Mouse (Mus musculus) embryonic facial prominence, embryonic 11.5 days (tissue): ENCODE measurements at regions not wholly inside any gene's neighbourhood (a gene's known extent, or its start where the extent isn't known, plus 50 kb on each side); places are given as distances from the start of the nearest gene placed in this dataset.
"Not testable (repeated sequence)": the region's sequence is repeated elsewhere in the genome, so short reads cannot be mapped to it uniquely, and the experiment has no call there.

Experiments used
- ATAC-seq: fragments of 200-750 bp; cut with Nextera tagmentation; replicated peaks from 2 replicates; pipeline ENCODE4 v1.8.0; 2017; ENCODE audit warnings: low read depth; ENCODE audit not compliant: insufficient number of reproducible peaks, low FRiP score, low TSS enrichment
- DNase-seq: peaks from one replicate; pipeline ENCODE4 v3.0.0-alpha.2; 2015; ENCODE audit warnings: low spot score
- H3K27ac ChIP-seq: fragments of 300-500 bp; sonication (generic); replicated peaks from 2 replicates; pipeline ENCODE4 v1.5.1; 2014; ENCODE audit warnings: mild to moderate bottlenecking, low read depth, low read length, control low read depth
- H3K27me3 ChIP-seq: fragments of 300-500 bp; sonication (generic); 2 replicates; pipeline ENCODE4 v1.6.1; 2014; ENCODE audit warnings: mild to moderate bottlenecking, low read length, moderate library complexity, mixed read lengths; ENCODE audit not compliant: control insufficient read depth, insufficient read depth
- H3K36me3 ChIP-seq: fragments of 300-500 bp; sonication (generic); replicated peaks from 2 replicates; pipeline ENCODE4 v1.6.1; 2014; ENCODE audit warnings: low read depth, mild to moderate bottlenecking, low read length, moderate library complexity, mixed read lengths; ENCODE audit not compliant: control insufficient read depth, insufficient read depth
- H3K4me1 ChIP-seq: fragments of 300-500 bp; sonication (generic); 2 replicates; pipeline ENCODE4 v1.6.1; 2014; ENCODE audit warnings: low read length, mixed read lengths; ENCODE audit not compliant: control insufficient read depth, insufficient read depth
- H3K4me2 ChIP-seq: fragments of 300-500 bp; sonication (generic); 2 replicates; pipeline ENCODE4 v1.6.1; 2014; ENCODE audit warnings: low read depth, mild to moderate bottlenecking, control low read depth, low read length, moderate library complexity
- H3K4me3 ChIP-seq: fragments of 300-500 bp; sonication (generic); 2 replicates; pipeline ENCODE4 v1.5.1; 2014; ENCODE audit warnings: low read depth, low read length, control low read depth
- H3K9ac ChIP-seq: fragments of 300-500 bp; sonication (generic); replicated peaks from 2 replicates; pipeline ENCODE4 v1.6.1; 2014; ENCODE audit warnings: mild to moderate bottlenecking, control low read depth, low read length
- H3K9me3 ChIP-seq: fragments of 300-500 bp; sonication (generic); replicated peaks from 2 replicates; pipeline ENCODE4 v1.6.1; 2016; ENCODE audit warnings: mild to moderate bottlenecking, low read length, inconsistent platforms, mixed read lengths; ENCODE audit not compliant: control insufficient read depth
- WGBS: fragments of 180-500 bp; shearing (Covaris S2); extraction: QIAGEN DNeasy Blood & Tissue Kit; methylation state at CpG from one replicate; pipeline ENCODE4 v1.1.7; 2014; 5-methylcytosine and 5-hydroxymethylcytosine counted together

- H3K27ac ChIP-seq, result no peak overlapping the region
- H3K4me2 ChIP-seq, result no peak overlapping the region
- no peak overlapping the region for H3K4me3 ChIP-seq
- no peaks in the 10 kb centered on the region for H3K27me3 ChIP-seq
- ATAC-seq (no peak), DNase-seq (no peak)
- H3K4me1 ChIP-seq, result no peaks in the 10 kb centered on the region
- WGBS, result 82% methylated on average over 8 of the region's 8 CpGs
- no peaks in the 10 kb centered on the region for H3K36me3 ChIP-seq
- no peak overlapping the region for H3K9ac ChIP-seq
- no peaks in the 10 kb centered on the region for H3K9me3 ChIP-seq
These were observed 121.5 kb upstream of the Rybp start for GRCm38 (mm10) chr6:100408826-100409225.

- no peak for DNase-seq
- H3K9ac ChIP-seq, result no peak overlapping the region
- no peak overlapping the region for H3K4me2 ChIP-seq
- no peaks in the 10 kb centered on the region for H3K36me3 ChIP-seq
- 73% methylated on average over 4 of the region's 4 CpGs for WGBS
- no peaks in the 10 kb centered on the region for H3K27me3 ChIP-seq
- no peak for ATAC-seq
- no peak overlapping the region for H3K27ac ChIP-seq
- no peak overlapping the region for H3K4me3 ChIP-seq
- H3K4me1 ChIP-seq, result no peaks in the 10 kb centered on the region
- H3K9me3 ChIP-seq, result no peaks in the 10 kb centered on the region
These were observed 119.2 kb upstream of the Rybp start for GRCm38 (mm10) chr6:100406504-100406903.

DNA sequence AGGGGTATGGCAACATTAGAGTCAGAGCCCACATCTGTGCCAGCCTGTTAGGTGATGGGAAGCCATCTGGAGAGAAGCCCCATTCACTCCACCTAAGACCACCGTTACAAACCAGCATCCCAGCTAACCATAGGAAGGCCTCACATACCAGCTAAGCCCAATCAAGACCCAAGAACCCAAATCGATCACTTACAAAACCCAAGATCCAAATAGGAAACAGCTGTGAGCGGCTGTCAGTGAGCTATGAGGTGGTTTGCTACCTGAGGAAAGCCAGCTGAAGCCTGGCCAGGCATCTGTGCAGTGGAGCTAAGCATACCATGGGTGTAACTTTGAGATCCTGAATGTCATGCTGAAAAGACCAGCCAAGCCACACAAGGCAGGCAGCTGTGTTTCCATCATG is 116.9 kb upstream of the Rybp start:
- 72% methylated on average over 3 of the region's 3 CpGs for WGBS
- Histone ChIP-seq H3K4me2 (no peak overlapping the region), H3K27ac (no peak overlapping the region), H3K36me3 (no peaks in the 10 kb centered on the region), H3K4me3 (no peak overlapping the region), H3K9me3 (no peaks in the 10 kb centered on the region), H3K27me3 (no peaks in the 10 kb centered on the region), H3K4me1 (no peaks in the 10 kb centered on the region), H3K9ac (no peak overlapping the region)
- ATAC-seq, result no peak
- no peak for DNase-seq

- Histone ChIP-seq H3K4me2 (no peak overlapping the region), H3K27ac (no peak overlapping the region), H3K4me1 (no peaks in the 10 kb centered on the region), H3K36me3 (no peaks in the 10 kb centered on the region), H3K4me3 (no peak overlapping the region), H3K27me3 (no peaks in the 10 kb centered on the region), H3K9me3 (no peaks in the 10 kb centered on the region), H3K9ac (no peak overlapping the region)
- ATAC-seq (no peak), DNase-seq (peak; percentile 41)
- 45% methylated on average over 4 of the region's 4 CpGs for WGBS
These were observed 115.4 kb upstream of the Rybp start for GRCm38 (mm10) chr6:100402716-100403115.

DNA sequence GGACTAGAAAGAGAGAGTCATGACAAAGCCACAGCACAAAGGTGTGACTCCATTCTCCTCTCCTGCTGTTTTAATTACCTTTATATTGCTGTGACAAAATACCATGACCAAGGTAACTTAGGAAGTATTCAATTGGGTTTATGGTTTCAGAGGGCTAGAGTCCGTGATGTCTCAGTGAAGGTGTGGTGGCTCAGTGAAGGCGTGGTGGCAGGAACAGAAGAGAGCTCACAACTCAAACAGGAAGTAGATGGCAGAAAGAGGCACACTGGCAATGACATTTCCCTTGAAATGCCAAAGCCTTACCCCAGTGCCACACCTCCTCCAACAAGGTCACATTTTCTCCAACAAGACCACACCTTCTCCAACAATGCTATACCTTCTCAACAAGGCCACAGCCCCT is 114.4 kb upstream of the Rybp start:
- 95% methylated on average over 2 of the region's 2 CpGs for WGBS
- H3K27me3 ChIP-seq, result no peaks in the 10 kb centered on the region
- H3K4me1 ChIP-seq, result no peaks in the 10 kb centered on the region
- H3K27ac ChIP-seq, result no peak overlapping the region
- no peak overlapping the region for H3K9ac ChIP-seq
- ATAC-seq, result no peak
- H3K9me3 ChIP-seq, result no peaks in the 10 kb centered on the region
- no peak overlapping the region for H3K4me3 ChIP-seq
- no peak overlapping the region for H3K4me2 ChIP-seq
- DNase-seq, result no peak
- H3K36me3 ChIP-seq, result no peaks in the 10 kb centered on the region

GRCm38 (mm10) chr6:100399387-100399786 is 112.1 kb upstream of the Rybp start:
- H3K9ac ChIP-seq, ATAC-seq, DNase-seq, H3K27me3 ChIP-seq, H3K9me3 ChIP-seq, H3K4me3 ChIP-seq, H3K36me3 ChIP-seq, H3K4me1 ChIP-seq, H3K4me2 ChIP-seq, H3K27ac ChIP-seq: not testable (repeated sequence)
- WGBS, result 86% methylated on average over 1 of the region's 1 CpGs

- DNase-seq, result no peak
- Histone ChIP-seq H3K27me3 (no peaks in the 10 kb centered on the region), H3K4me2 (no peak overlapping the region), H3K9ac (no peak overlapping the region), H3K4me3 (no peak overlapping the region), H3K9me3 (no peaks in the 10 kb centered on the region), H3K27ac (no peak overlapping the region), H3K36me3 (no peaks in the 10 kb centered on the region), H3K4me1 (no peaks in the 10 kb centered on the region)
- no peak for ATAC-seq
- 77% methylated on average over 14 of the region's 14 CpGs for WGBS
These were observed 109.3 kb upstream of the Rybp start for GRCm38 (mm10) chr6:100396311-100397200.

GRCm38 (mm10) chr6:100390258-100390910 is 103.1 kb upstream of the Rybp start:
- 73% methylated on average over 7 of the region's 7 CpGs for WGBS
- Histone ChIP-seq H3K4me3 (no peak overlapping the region), H3K9me3 (no peaks in the 10 kb centered on the region), H3K9ac (no peak overlapping the region), H3K27ac (no peak overlapping the region), H3K36me3 (no peaks in the 10 kb centered on the region), H3K4me1 (no peaks in the 10 kb centered on the region), H3K4me2 (no peak overlapping the region), H3K27me3 (no peaks in the 10 kb centered on the region)
- DNase-seq, result no peak
- no peak for ATAC-seq
